Mouse (Mus musculus): ENCODE data around the gene Gm28308. TPM values are rescaled to one million over a fixed set of nuclear protein-coding genes. Genes with fewer than 3 reads are reported as not detected.

Gene Gm28308
- polyA plus RNA-seq, 1 experiment from 2014 or later = 1.2 TPM

DNA sequence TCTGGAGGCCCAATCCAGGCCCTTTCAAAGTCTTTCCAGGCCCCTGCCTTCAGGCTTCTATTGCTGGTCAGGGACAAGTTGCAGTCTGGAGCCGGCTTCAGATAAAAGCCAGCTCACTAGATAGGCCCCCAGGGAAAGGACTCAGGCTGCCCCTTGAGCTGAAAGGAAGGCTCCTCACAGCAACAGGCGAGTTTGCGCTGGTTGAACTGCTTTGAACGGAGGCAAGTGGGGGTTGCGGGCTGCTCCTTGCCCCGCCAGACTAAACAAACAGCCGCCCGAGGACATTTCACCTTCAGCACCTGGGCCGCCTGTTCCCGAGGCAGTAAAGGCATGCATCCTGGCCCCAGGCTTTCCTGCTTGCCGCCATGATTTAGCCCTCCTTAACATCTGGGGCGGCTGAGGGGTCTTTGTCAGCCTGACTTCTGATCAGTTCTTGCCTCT lies 30.6 kb upstream of the Gm28308 start:
- under 1% methylated on average over 12 of the region's 12 CpGs for whole genome bisulfite sequencing
- H3K4me1 ChIP-seq = peaks cover 59% of the 10 kb centered on the region
- DNase-seq (ENCODE audit: low spot score) = no peak
- no peaks in the 10 kb centered on the region for H3K9me3 ChIP-seq (replicated peaks)
- peaks cover 77% of the 10 kb centered on the region for H3K27me3 ChIP-seq (ENCODE audit: low read depth, poor library complexity, severe bottlenecking)
- H3K36me3 ChIP-seq = peaks cover 17% of the 10 kb centered on the region
- H3K4me3 ChIP-seq = peak overlapping the region; percentile 90
- peak overlapping the region; percentile 99 for H3K27ac ChIP-seq

DNA sequence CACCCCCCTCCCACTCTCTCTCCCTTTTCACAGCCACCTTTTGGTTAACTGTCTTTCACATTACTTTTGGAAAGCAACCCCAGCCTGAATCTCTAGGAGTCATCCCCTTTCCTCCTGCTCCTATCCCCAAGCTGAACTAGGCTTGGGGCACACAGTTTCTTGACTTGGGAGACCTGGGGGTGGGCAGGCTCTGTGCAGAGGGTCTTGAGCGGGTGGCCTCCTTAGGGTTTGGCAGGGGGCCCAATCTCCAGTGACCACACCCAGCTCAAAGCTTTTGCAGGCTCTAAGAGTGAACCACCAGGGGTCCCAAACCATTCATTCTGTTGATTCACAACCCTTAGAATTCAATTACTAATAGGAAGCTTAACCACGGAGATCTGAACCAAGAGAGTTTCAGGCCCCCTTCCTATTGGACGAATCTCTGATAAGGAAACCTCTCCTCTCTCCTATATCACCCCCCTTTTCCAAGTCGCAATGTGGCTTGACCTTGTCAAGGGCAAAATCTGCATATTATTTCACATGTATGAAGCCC lies 29.7 kb upstream of the Gm28308 start:
- 3% methylated on average over 4 of the region's 4 CpGs for WGBS
- peak overlapping the region; percentile 90 for H3K4me3 ChIP-seq

DNA sequence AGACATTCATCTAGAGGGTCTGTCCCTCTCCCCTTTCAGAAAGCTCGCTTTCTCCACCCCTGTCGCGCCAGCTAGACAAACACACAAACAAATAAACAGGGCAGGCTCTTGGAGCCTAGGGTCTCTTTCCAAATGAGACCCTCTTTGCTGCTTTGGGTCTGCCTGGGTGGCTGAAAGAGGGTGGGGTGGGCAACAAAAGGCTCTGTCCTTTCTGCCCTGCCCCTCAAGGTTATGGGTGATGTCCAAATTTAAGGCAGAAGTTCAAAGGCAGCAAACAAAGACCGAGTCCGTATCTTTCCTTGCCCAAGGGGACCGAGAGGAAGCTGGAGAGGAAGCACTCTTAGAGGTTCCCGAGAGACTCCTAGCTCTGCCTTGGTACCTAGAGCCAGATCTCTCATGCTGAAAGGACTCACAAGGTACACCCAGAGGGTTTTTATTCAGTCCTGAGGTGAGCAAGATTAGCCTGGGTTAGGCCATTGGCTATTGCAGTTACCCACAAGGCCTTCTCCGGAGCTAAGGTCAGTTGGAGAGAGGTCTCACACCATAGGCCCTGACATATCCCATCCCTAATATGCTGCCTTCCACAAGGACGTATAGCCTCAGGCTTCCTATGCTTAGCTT lies 28.0 kb upstream of the Gm28308 start:
- peaks cover 73% of the 10 kb centered on the region for H3K27me3 ChIP-seq (ENCODE audit: low read depth, poor library complexity, severe bottlenecking)
- DNase-seq (ENCODE audit: low spot score) = no peak
- 2% methylated on average over 9 of the region's 9 CpGs for WGBS
- peak overlapping the region; percentile 90 for H3K4me3 ChIP-seq
- peaks cover 51% of the 10 kb centered on the region for H3K4me1 ChIP-seq
- peak overlapping the region; percentile 99 for H3K27ac ChIP-seq
- H3K36me3 ChIP-seq = peaks cover 36% of the 10 kb centered on the region
- H3K9me3 ChIP-seq (replicated peaks) = no peaks in the 10 kb centered on the region

More for the DNA sequence above, 29.7 kb upstream of the Gm28308 start:
- Histone ChIP-seq H3K4me1 (peaks cover 50% of the 10 kb centered on the region), H3K36me3 (peaks cover 22% of the 10 kb centered on the region), H3K27ac (peak overlapping the region; percentile 99), H3K9me3 (replicated peaks) (no peaks in the 10 kb centered on the region), H3K27me3 (ENCODE audit: low read depth, poor library complexity, severe bottlenecking) (peaks cover 73% of the 10 kb centered on the region)
- DNase-seq (ENCODE audit: low spot score) = no peak

DNA sequence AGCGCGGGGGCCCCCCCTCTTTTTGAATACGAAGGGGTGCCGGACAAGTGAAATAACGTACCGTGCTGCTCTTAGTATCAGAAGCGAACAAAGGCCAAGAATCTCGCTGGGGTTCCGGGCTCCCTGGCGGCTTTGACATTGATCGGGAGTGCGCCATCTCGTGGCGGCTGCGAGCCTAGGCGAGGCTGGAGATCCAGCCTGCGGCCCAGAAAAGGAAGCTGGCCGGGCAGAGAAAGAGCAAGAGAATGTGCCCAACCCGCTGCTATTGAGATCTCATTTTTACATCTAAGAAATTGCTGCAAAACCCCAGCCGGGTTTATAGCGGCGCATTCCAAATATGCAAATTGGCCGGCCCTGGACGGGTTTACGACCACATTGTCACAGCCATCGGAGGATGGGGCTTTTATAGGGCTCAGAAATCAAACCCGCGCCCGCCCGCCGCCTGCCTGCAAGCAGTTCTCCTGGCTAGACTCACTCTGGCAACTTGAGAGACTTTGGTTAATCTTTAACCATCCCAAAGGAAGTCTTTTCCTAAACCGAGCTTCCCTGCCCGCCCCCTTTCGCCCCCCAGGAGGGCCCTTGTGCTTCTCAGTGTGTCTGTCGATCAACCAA lies 27.4 kb upstream of the Gm28308 start, which contains the start of gene Hoxa10:
TSS of gene Hoxa10 (minus strand) at position 466 of the 612 bp plus-strand sequence.
- under 1% methylated on average over 35 of the region's 35 CpGs for WGBS
- Histone ChIP-seq H3K4me1 (peaks cover 52% of the 10 kb centered on the region), H3K4me3 (peak within 1 kb of the TSS; percentile 90), H3K36me3 (peaks cover 40% of the 10 kb centered on the region), H3K27ac (peak within 1 kb of the TSS; percentile 99), H3K27me3 (ENCODE audit: low read depth, poor library complexity, severe bottlenecking) (peaks cover 73% of the 10 kb centered on the region), H3K9me3 (replicated peaks) (no peaks in the 10 kb centered on the region)
- peak; percentile 96 for DNase-seq (ENCODE audit: low spot score)

- H3K27me3 ChIP-seq (ENCODE audit: low read depth, poor library complexity, severe bottlenecking) = peaks cover 72% of the 10 kb centered on the region
- H3K4me3 ChIP-seq = peak overlapping the region; percentile 90
- peaks cover 52% of the 10 kb centered on the region for H3K4me1 ChIP-seq
- H3K36me3 ChIP-seq = peaks cover 40% of the 10 kb centered on the region
- under 1% methylated on average over 30 of the region's 30 CpGs for WGBS
- H3K9me3 ChIP-seq (replicated peaks) = no peaks in the 10 kb centered on the region
- DNase-seq (ENCODE audit: low spot score) = no peak
- peak overlapping the region; percentile 99 for H3K27ac ChIP-seq
These were observed 26.7 kb upstream of the Gm28308 start for GRCm38 (mm10) chr6:52239625-52240388.

DNA sequence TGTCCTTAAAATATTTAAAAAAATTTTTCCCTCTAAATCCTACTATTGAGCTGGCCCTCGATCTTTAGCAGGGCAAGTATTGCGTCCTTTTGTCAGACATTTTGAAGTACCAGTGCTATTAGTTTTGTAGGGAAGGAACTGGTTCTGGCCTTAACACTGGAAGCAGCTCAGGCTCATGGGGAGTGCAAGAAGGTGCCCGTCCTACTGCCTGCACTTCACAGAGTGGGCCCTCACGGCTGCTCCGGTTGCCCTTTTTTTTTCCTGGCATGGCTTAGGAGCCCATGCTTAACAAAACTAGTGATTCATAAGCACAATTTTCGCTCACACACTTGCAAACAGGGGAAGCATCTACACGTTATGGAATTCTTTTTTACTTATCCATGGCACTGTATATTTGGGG lies 25.8 kb upstream of the Gm28308 start:
- no peak for DNase-seq (ENCODE audit: low spot score)
- H3K4me3 ChIP-seq = peak overlapping the region; percentile 90
- under 1% methylated on average over 7 of the region's 7 CpGs for WGBS
- H3K4me1 ChIP-seq = peaks cover 60% of the 10 kb centered on the region
- peaks cover 47% of the 10 kb centered on the region for H3K36me3 ChIP-seq
- H3K9me3 ChIP-seq (replicated peaks) = no peaks in the 10 kb centered on the region
- peak overlapping the region; percentile 99 for H3K27ac ChIP-seq
- H3K27me3 ChIP-seq (ENCODE audit: low read depth, poor library complexity, severe bottlenecking) = peaks cover 80% of the 10 kb centered on the region

DNA sequence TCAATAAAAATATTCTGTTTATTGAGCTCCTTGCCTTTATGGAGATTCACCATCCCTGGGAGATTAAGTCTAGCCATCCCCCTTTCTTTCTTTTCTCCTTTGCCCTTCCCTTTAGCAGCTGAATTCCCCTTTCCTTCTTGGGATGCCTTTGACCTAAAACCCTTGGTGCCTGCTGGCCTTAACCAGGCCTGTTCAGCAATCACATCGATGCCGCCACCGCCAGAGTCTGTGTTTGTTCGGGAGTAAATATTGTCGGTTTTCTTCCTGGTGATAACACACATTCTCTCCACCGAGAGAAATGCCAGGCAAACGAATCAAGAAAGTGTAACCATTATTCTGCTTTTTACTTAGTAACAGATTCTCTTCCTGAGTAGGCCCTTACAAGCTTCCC lies 25.0 kb upstream of the Gm28308 start:
- peaks cover 79% of the 10 kb centered on the region for H3K27me3 ChIP-seq (ENCODE audit: low read depth, poor library complexity, severe bottlenecking)
- peaks cover 54% of the 10 kb centered on the region for H3K4me1 ChIP-seq
- peaks cover 47% of the 10 kb centered on the region for H3K36me3 ChIP-seq
- H3K27ac ChIP-seq = peak overlapping the region; percentile 99
- peak overlapping the region; percentile 90 for H3K4me3 ChIP-seq
- 1% methylated on average over 7 of the region's 7 CpGs for WGBS
- H3K9me3 ChIP-seq (replicated peaks) = no peaks in the 10 kb centered on the region
- no peak for DNase-seq (ENCODE audit: low spot score)

DNA sequence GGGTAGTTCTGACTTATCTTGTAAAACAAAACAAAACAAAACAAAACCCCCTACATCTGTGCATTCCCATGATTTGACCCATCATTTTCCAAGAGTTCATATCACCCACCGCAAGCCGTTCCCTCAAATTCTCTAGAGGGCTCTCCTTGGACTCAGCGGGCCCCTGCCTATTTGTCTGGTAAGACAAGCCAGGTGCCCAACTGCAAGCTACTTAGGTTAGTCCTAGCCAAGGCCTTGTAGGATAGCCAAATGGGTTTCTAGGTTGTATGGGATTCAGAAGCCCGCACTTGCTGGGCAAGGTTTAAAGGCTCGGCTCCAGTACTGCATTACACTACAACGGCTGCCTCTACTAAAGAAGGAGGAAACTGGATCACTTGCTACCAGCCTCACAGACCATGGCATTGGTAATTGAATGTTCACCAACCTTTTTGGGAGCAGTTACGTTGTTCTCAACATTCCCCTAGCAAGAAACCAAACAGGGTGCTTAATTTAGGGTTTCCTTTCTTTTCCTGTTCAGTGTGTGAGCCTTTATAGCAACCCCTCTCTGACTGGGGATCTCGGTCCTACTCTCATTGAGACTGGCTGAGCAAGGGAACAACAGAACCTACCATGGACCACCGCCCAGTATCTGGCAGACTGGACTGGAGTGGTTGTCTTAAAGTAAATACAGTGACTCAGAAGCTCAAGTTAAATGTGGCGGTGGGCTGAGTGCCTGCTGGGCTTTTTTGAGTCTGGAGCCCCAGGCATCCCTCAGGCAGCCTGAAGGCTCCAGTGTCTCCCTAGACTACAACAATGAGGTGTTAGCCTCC lies 24.4 kb upstream of the Gm28308 start:
- 6% methylated on average over 10 of the region's 10 CpGs for WGBS
- Histone ChIP-seq H3K4me3 (peak overlapping the region; percentile 90), H3K27me3 (ENCODE audit: low read depth, poor library complexity, severe bottlenecking) (peaks cover 73% of the 10 kb centered on the region), H3K4me1 (peaks cover 48% of the 10 kb centered on the region), H3K9me3 (replicated peaks) (no peaks in the 10 kb centered on the region), H3K36me3 (peaks cover 47% of the 10 kb centered on the region), H3K27ac (peak overlapping the region; percentile 99)
- DNase-seq (ENCODE audit: low spot score) = no peak

DNA sequence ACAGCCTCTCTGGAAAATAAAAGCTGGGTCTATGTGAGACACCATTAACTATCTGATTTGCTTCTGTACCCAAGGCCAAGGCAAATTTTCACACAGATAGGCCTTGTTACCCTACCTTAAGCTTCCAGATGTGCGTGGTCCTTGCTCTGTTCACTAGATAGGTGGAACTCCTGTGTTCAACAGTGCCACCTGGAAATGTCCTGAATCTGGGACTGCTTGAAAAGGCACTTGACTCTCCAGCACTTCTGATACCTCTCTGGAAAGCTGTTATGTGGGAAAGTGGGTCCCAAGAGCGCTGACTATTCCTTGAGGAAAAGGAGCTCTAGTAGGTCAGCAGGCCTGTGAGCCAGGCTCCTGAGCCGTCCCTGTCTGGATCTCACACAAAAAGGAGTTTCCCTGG lies 23.7 kb upstream of the Gm28308 start:
- Histone ChIP-seq H3K9me3 (replicated peaks) (no peaks in the 10 kb centered on the region), H3K27ac (peak overlapping the region; percentile 99), H3K4me3 (peak overlapping the region; percentile 90), H3K27me3 (ENCODE audit: low read depth, poor library complexity, severe bottlenecking) (peaks cover 67% of the 10 kb centered on the region), H3K4me1 (peaks cover 42% of the 10 kb centered on the region), H3K36me3 (peaks cover 51% of the 10 kb centered on the region)
- DNase-seq (ENCODE audit: low spot score) = no peak
- WGBS = 9% methylated on average over 3 of the region's 3 CpGs

GRCm38 (mm10) chr6:52235866-52236265 lies 22.7 kb upstream of the Gm28308 start:
- WGBS = 14% methylated on average over 6 of the region's 6 CpGs
- DNase-seq (ENCODE audit: low spot score) = no peak
- Histone ChIP-seq H3K36me3 (peaks cover 56% of the 10 kb centered on the region), H3K4me3 (peak overlapping the region; percentile 90), H3K4me1 (peaks cover 33% of the 10 kb centered on the region), H3K27me3 (ENCODE audit: low read depth, poor library complexity, severe bottlenecking) (peaks cover 58% of the 10 kb centered on the region), H3K27ac (peak overlapping the region; percentile 99), H3K9me3 (replicated peaks) (no peaks in the 10 kb centered on the region)

GRCm38 (mm10) chr6:52235267-52235666 lies 22.1 kb upstream of the Gm28308 start:
- 22% methylated on average over 9 of the region's 9 CpGs for WGBS
- DNase-seq (ENCODE audit: low spot score) = no peak
- no peaks in the 10 kb centered on the region for H3K9me3 ChIP-seq (replicated peaks)
- peak overlapping the region; percentile 99 for H3K27ac ChIP-seq
- H3K36me3 ChIP-seq = peaks cover 62% of the 10 kb centered on the region
- peaks cover 56% of the 10 kb centered on the region for H3K27me3 ChIP-seq (ENCODE audit: low read depth, poor library complexity, severe bottlenecking)
- peak overlapping the region; percentile 90 for H3K4me3 ChIP-seq
- H3K4me1 ChIP-seq = peaks cover 32% of the 10 kb centered on the region

All from limb, embryonic 10.5 days (tissue).